Mouse (Mus musculus) lung, postnatal 0 days (tissue): Measurements from ENCODE around the gene Cpeb3.

ENCODE experiments used
- CTCF ChIP-seq: IDR thresholded peaks from 2 replicates; pipeline ENCODE4 v1.5.1; 2016; ENCODE audit warnings: antibody characterized with exemption, mild to moderate bottlenecking
- EP300 ChIP-seq: IDR thresholded peaks from 2 replicates; pipeline ENCODE4 v1.6.1; 2016; ENCODE audit warnings: antibody characterized with exemption, mild to moderate bottlenecking, control low read depth

DNA sequence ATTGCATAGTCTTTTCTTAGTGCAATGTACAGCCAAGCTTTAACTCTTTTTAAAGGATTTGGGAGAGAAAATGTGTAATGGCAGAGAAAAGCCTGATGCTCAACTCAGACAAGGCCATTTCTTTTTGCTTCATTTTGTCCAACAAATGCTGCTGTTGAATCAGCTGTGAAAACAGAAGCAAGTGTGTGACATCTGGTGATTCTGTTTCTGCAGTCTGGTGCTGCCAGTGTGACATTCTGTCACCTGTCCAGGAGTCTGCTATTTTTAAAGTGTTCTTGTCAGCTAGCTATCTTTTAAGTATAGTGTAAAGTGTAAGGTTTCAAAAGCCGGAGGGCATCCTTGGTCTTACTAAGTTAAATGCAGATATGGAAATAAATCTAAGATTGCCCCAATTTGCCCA lies 76.7 kb downstream of the Cpeb3 start:
- TF ChIP-seq CTCF (no peak), EP300 (no peak)
